Mouse (Mus musculus) C2C12 (cell line): Measurements from ENCODE around the gene Mctp2. TPM values are rescaled to one million over a fixed set of nuclear protein-coding genes. Genes with fewer than 3 reads are reported as not detected.

Source experiments
- H3K27me3 ChIP-seq: one replicate; pipeline ENCODE4 v1.6.1; 2011; ENCODE audit not compliant: control insufficient read depth, insufficient read depth, insufficient read length
- H3K36me3 ChIP-seq: one replicate; pipeline ENCODE4 v1.6.1; 2011; ENCODE audit not compliant: control insufficient read depth, insufficient read depth
- H3K4me3 ChIP-seq: one replicate; pipeline ENCODE4 v1.5.1; 2011; ENCODE audit warnings: mild to moderate bottlenecking, control low read depth; ENCODE audit not compliant: poor library complexity, insufficient read depth, severe bottlenecking
- H3K79me2 ChIP-seq: one replicate; pipeline ENCODE4 v1.6.1; 2011; ENCODE audit not compliant: control insufficient read depth, insufficient read depth
- H3K79me3 ChIP-seq: one replicate; pipeline ENCODE4 v1.6.1; 2011; ENCODE audit warnings: low read depth, control low read depth
- H3ac ChIP-seq: one replicate; pipeline ENCODE3; 2011; ENCODE audit warnings: low read depth; ENCODE audit not compliant: control insufficient read depth, insufficient read length
- CEBPB ChIP-seq: IDR thresholded peaks from one replicate; pipeline ENCODE4 v1.6.1; 2011; ENCODE audit warnings: low read depth, mild to moderate bottlenecking, control low read depth, moderate library complexity
- CTCF ChIP-seq: IDR thresholded peaks from one replicate; pipeline ENCODE4 v1.5.1; 2011; ENCODE audit not compliant: control insufficient read depth, insufficient read depth, insufficient read length
- FOSL1 ChIP-seq: IDR thresholded peaks from one replicate; pipeline ENCODE4 v1.8.0; 2011; ENCODE audit warnings: mild to moderate bottlenecking, low read length; ENCODE audit not compliant: poor library complexity, insufficient read depth, severe bottlenecking
- MAX ChIP-seq: IDR thresholded peaks from one replicate; pipeline ENCODE4 v1.6.1; 2011; ENCODE audit warnings: mild to moderate bottlenecking, control low read depth
- MYOD1 ChIP-seq: IDR thresholded peaks from one replicate; pipeline ENCODE4 v1.6.1; 2011; ENCODE audit warnings: low read depth; ENCODE audit not compliant: control insufficient read depth, insufficient read length
- MYOG ChIP-seq: IDR thresholded peaks from one replicate; pipeline ENCODE4 v1.6.1; 2011; ENCODE audit not compliant: control insufficient read depth, insufficient read length; ENCODE audit errors: extremely low read depth
- USF1 ChIP-seq: IDR thresholded peaks from one replicate; pipeline ENCODE4 v1.6.1; 2011; ENCODE audit warnings: low read depth, mild to moderate bottlenecking, control low read depth, moderate library complexity
- polyA plus RNA-seq: library from polyadenylated mRNA; unstranded; fragments of >200 nt; fragmentation: generic; extraction: Trizol; gene quantifications from one replicate; pipeline ENCODE4 v1.2.1, GENCODE M21; 2012; ENCODE audit warnings: missing spikeins

The Mctp2 gene
- polyA plus RNA-seq, 1 experiment, result 0.81 TPM

DNA sequence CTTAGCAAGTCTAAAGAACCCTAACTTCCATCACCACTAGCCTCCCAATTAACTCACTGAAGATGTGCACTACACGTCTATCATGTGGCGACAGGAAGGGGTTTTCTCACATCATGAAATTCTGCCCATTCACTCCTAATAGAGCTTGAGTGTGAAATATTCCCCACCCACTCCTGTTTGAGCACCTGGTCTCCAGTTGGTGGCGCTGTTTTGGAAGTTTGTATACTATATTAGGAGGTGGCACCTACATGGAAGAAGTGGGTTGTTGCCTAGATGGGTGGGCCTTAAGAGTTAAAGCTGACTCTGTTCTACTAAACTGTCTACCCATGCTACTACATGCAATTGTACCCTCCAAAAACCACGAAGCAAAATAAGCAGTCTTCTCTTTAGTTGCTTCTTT is 4.7 kb downstream of the Mctp2 start:
- Histone ChIP-seq H3ac (no peak overlapping the region), H3K36me3 (no peaks in the 10 kb centered on the region), H3K27me3 (peaks cover 14% of the 10 kb centered on the region), H3K4me3 (no peak overlapping the region), H3K79me3 (no peaks in the 10 kb centered on the region), H3K79me2 (no peaks in the 10 kb centered on the region)
- TF ChIP-seq CTCF, result no peak
- no peak for TF ChIP-seq MAX
- TF ChIP-seq MYOG, result no peak
- no peak for TF ChIP-seq USF1
- TF ChIP-seq CEBPB, result no peak
- no peak for TF ChIP-seq MYOD1
- TF ChIP-seq FOSL1, result no peak

DNA sequence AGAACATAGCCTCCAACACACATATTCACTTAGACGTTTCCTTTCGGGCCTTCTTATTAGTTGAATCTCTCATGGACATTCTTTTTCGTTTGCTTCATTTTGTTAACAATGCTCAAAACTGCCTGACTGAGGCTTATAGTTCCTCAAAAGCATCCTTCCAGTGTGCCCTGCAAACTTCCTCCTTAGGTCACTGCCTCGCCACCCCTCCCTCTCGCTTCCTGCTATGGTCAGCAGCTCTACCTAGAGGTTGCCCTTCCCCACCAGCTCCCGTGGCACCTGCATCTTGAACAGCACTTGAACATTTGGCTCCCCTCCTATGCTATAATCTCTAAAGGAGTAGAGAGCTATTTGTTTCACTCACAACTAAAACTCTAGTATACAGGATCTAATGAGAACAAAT is 6.7 kb downstream of the Mctp2 start:
- Histone ChIP-seq H3ac (no peak overlapping the region), H3K27me3 (peaks cover 5% of the 10 kb centered on the region), H3K36me3 (no peaks in the 10 kb centered on the region), H3K4me3 (no peak overlapping the region), H3K79me2 (no peaks in the 10 kb centered on the region), H3K79me3 (no peaks in the 10 kb centered on the region)
- TF ChIP-seq MYOD1, result no peak
- TF ChIP-seq MAX, result no peak
- TF ChIP-seq FOSL1, result no peak
- no peak for TF ChIP-seq CEBPB

DNA sequence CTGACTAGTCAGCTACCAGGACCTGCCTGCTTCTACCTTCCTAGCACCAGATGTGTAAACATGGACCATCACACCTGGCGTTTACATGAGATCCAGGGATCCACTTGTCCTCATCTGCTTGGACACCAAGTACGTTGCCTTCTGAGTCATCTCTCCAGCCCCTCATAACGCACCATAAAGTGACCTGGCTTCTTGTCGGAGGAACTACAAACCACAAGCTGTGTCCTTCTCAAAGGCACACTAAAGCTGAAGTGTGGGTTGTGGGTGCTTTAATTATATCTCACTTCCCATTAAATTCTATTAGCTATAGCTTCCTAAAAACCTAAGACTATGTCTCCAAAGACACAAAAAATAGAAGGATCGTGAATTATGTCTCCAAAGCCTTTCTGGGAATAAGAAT is 9.4 kb downstream of the Mctp2 start:
- Histone ChIP-seq H3K36me3 (no peaks in the 10 kb centered on the region), H3K79me2 (no peaks in the 10 kb centered on the region), H3K79me3 (no peaks in the 10 kb centered on the region), H3K4me3 (no peak overlapping the region), H3ac (no peak overlapping the region), H3K27me3 (peaks cover 5% of the 10 kb centered on the region)
- TF ChIP-seq CTCF (no peak), MYOD1 (no peak), MAX (no peak), USF1 (no peak), FOSL1 (no peak), CEBPB (no peak), MYOG (no peak)

DNA sequence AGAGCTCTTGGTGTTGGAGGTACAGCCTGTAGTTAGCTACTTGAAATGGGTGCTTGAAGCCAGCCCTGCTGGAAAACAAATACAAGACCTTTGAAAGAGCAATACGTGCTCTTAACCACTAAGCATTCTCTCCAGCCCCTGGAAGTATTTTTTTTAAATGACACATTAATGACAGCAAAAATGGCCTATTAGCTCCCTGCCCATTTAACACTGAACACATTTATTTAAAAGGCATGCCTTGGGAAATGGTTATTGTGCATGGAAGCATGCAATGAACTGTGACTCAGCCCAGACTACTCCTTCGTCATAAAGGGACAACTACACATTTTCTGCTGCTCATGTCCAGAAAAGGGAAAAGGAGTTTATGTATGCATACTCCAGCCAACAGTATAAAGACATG is 10.2 kb downstream of the Mctp2 start:
- H3K36me3 ChIP-seq, result no peaks in the 10 kb centered on the region
- TF ChIP-seq CTCF (no peak), MYOG (no peak), CEBPB (no peak), USF1 (no peak), FOSL1 (no peak), MAX (no peak), MYOD1 (no peak)
- H3K79me2 ChIP-seq, result no peaks in the 10 kb centered on the region
- peaks cover 5% of the 10 kb centered on the region for H3K27me3 ChIP-seq
- no peaks in the 10 kb centered on the region for H3K79me3 ChIP-seq
- H3ac ChIP-seq, result no peak overlapping the region
- no peak overlapping the region for H3K4me3 ChIP-seq

DNA sequence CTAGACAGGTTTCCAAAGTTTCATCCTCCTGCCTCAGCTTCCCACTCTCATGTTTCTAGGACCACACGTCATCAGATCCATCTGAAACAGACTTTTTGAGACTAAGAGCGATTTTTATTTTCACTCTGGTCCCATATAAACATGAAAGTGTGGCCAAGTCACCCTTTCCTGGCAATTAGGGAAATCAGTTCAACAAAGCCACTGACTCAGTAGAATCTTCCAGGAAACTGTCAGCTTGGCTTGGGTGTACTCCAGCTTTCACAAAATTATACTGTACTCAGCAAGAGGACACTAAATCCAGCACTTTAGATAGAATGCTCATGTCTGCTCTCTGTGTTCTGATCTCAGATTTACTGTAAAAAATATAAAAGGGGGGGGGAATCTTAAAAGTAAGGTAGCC is 11.5 kb downstream of the Mctp2 start:
- Histone ChIP-seq H3K36me3 (no peaks in the 10 kb centered on the region), H3K4me3 (no peak overlapping the region), H3K27me3 (peaks cover 4% of the 10 kb centered on the region), H3K79me3 (no peaks in the 10 kb centered on the region), H3ac (no peak overlapping the region), H3K79me2 (no peaks in the 10 kb centered on the region)
- TF ChIP-seq CTCF, result no peak
- no peak for TF ChIP-seq MYOD1
- TF ChIP-seq USF1, result no peak
- TF ChIP-seq CEBPB, result no peak
- TF ChIP-seq MAX, result no peak
- TF ChIP-seq FOSL1, result no peak
- TF ChIP-seq MYOG, result no peak

DNA sequence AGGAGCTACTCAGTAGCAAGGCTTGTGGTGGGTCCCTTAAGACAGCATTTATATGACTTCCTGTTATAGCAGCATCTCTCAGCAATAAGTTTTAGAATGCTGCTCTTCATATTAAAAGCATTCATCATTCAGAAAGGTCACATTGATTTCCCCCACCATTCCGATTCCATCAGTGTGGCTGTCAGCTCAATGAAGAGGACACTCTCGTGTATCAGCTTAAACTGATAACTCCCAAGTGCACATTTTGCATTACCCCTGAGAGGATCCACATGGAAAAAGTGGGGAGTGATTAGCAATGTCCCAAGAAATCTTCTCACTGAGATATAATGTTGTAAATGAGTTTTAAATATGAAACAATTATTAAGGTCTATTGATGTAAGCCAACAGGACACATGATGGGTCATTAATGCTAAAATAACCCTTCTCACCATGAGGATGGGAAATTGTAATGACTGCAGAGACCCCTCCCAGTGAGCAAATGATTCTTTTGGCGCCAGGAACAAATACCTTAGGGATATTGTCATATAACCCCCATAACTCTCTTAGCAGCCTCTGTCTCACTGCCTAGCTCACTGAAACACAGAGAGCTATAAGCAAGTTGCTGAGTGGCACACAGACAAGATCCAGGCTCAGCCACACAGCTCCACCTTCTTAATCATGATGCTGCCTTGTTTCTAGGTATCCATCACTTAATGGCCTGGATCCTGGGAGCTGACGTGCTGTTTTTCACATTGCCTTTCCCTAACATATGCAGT is 12.4 kb downstream of the Mctp2 start:
- Histone ChIP-seq H3ac (no peak overlapping the region), H3K4me3 (no peak overlapping the region), H3K36me3 (no peaks in the 10 kb centered on the region), H3K79me3 (no peaks in the 10 kb centered on the region), H3K27me3 (no peaks in the 10 kb centered on the region), H3K79me2 (no peaks in the 10 kb centered on the region)
- TF ChIP-seq MAX (no peak), MYOD1 (no peak), CEBPB (no peak), MYOG (no peak), USF1 (no peak), CTCF (no peak), FOSL1 (no peak)
